Mouse (Mus musculus) hindbrain, postnatal 0 days (tissue): ENCODE data around the gene Ptprg. TPM values are rescaled to one million over a fixed set of nuclear protein-coding genes. Genes with fewer than 3 reads are reported as not detected.

Experiments
- ATAC-seq: fragments of 200-750 bp; cut with Nextera tagmentation; 2 replicates; pipeline ENCODE4 v1.8.0; 2017; ENCODE audit warnings: mild to moderate bottlenecking, moderate TSS enrichment, moderate library complexity
- DNase-seq: peaks from one replicate; pipeline ENCODE4 v3.0.0-alpha.2; 2015; ENCODE audit warnings: low spot score
- H3K27ac ChIP-seq: fragments of 300-500 bp; sonication (generic); 2 replicates; pipeline ENCODE4 v1.5.1; 2014; ENCODE audit warnings: mild to moderate bottlenecking
- H3K27me3 ChIP-seq: fragments of 300-500 bp; sonication (generic); 2 replicates; pipeline ENCODE4 v1.6.1; 2014; ENCODE audit warnings: low read length, mixed read lengths; ENCODE audit not compliant: insufficient read depth
- H3K36me3 ChIP-seq: fragments of 300-500 bp; sonication (generic); 2 replicates; pipeline ENCODE4 v1.6.1; 2014; ENCODE audit warnings: low read length, mixed read lengths; ENCODE audit not compliant: insufficient read depth
- H3K4me1 ChIP-seq: fragments of 300-500 bp; sonication (generic); 2 replicates; pipeline ENCODE4 v1.6.1; 2014; ENCODE audit warnings: antibody characterized with exemption, low read length, mixed read lengths; ENCODE audit not compliant: insufficient read depth
- H3K4me2 ChIP-seq: fragments of 300-500 bp; sonication (generic); 2 replicates; pipeline ENCODE4 v1.6.1; 2014; ENCODE audit warnings: low read depth, mild to moderate bottlenecking, low read length, moderate library complexity, mixed read lengths
- H3K4me3 ChIP-seq: fragments of 300-500 bp; sonication (generic); 2 replicates; pipeline ENCODE4 v1.5.1; 2014; ENCODE audit warnings: low read length
- H3K9ac ChIP-seq: fragments of 300-500 bp; sonication (generic); replicated peaks from 2 replicates; pipeline ENCODE4 v1.6.1; 2014; ENCODE audit warnings: mild to moderate bottlenecking, low read length, moderate library complexity, mixed read lengths
- H3K9me3 ChIP-seq: fragments of 300-500 bp; sonication (generic); 2 replicates; pipeline ENCODE4 v1.6.1; 2016; ENCODE audit warnings: low read length, mixed read lengths
- CTCF ChIP-seq: IDR thresholded peaks from 2 replicates; pipeline ENCODE4 v1.5.1; 2016; ENCODE audit warnings: antibody characterized with exemption, control low read depth, low read depth
- WGBS: fragments of 180-500 bp; shearing (Covaris S2); extraction: QIAGEN DNeasy Blood & Tissue Kit; methylation state at CpG from one replicate; pipeline ENCODE4 v1.1.7; 2014; 5-methylcytosine and 5-hydroxymethylcytosine counted together
- polyA plus RNA-seq: library from polyadenylated mRNA; unstranded; fragments of >200 nt; fragmentation: Nextera tagmentation; extraction: Ambion mirVana; gene quantifications from 2 replicates; pipeline ENCODE4 v1.2.1, GENCODE M21; 2015
- total RNA-seq: library from RNA; depleted of rRNA; stranded (reverse); fragments of >200 nt; gene quantifications from 2 replicates; pipeline ENCODE4 v1.2.3, GENCODE M21; 2014

Ptprg gene
- total and polyA plus RNA-seq, 2 experiments from 2014 or later: 33.0 to 101 TPM

GRCm38 (mm10) chr14:11775951-11776495 is 222.7 kb downstream of the Ptprg start:
- H3K4me3 ChIP-seq: no peak overlapping the region
- H3K4me2 ChIP-seq: no peak overlapping the region
- H3K9ac ChIP-seq: no peak overlapping the region
- H3K36me3 ChIP-seq: no peaks in the 10 kb centered on the region
- ATAC-seq (no peak), DNase-seq (no peak)
- H3K27ac ChIP-seq: peak overlapping the region; percentile 60; the same call in 1 of the 2 replicates
- peaks cover 10% of the 10 kb centered on the region for H3K4me1 ChIP-seq
- H3K27me3 ChIP-seq: no peaks in the 10 kb centered on the region
- H3K9me3 ChIP-seq: no peaks in the 10 kb centered on the region
- no peak for TF ChIP-seq CTCF
- 59% methylated on average over 6 of the region's 6 CpGs for WGBS

DNA sequence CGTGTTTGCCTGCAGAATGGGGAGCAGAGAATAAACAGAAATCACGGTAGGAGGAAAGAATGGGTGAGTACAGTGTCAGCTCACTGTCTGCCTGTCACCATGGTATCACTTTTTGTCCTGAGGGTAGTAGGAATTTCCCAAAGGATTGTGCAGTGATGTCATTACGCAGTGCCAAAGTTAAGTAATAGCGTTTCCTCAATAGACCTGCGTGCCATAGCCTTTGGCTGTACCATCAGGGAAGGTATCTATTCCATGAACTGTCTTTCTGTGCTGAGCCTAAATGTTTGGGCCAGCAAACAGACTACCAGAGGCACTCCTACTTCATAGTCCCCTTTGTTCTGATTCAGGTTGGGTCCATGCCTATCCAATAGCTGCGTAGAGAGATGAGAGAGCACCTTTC is 223.2 kb downstream of the Ptprg start:
- Histone ChIP-seq H3K36me3 (no peaks in the 10 kb centered on the region), H3K9me3 (no peaks in the 10 kb centered on the region), H3K4me1 (peaks cover 10% of the 10 kb centered on the region), H3K4me3 (no peak overlapping the region), H3K27me3 (no peaks in the 10 kb centered on the region), H3K4me2 (no peak overlapping the region), H3K9ac (no peak overlapping the region), H3K27ac (no peak overlapping the region)
- ATAC-seq (no peak), DNase-seq (no peak)
- 70% methylated on average over 6 of the region's 6 CpGs for WGBS
- no peak for TF ChIP-seq CTCF

GRCm38 (mm10) chr14:11791190-11791589 is 237.9 kb downstream of the Ptprg start:
- H3K4me2 ChIP-seq: no peak overlapping the region
- DNase-seq (peak; percentile 26), ATAC-seq (no peak)
- no peak overlapping the region for H3K27ac ChIP-seq
- H3K36me3 ChIP-seq: no peaks in the 10 kb centered on the region
- no peak overlapping the region for H3K4me3 ChIP-seq
- no peaks in the 10 kb centered on the region for H3K27me3 ChIP-seq
- WGBS: 52% methylated on average over 4 of the region's 4 CpGs
- H3K9ac ChIP-seq: no peak overlapping the region
- H3K9me3 ChIP-seq: no peaks in the 10 kb centered on the region
- no peaks in the 10 kb centered on the region for H3K4me1 ChIP-seq
- TF ChIP-seq CTCF: no peak

DNA sequence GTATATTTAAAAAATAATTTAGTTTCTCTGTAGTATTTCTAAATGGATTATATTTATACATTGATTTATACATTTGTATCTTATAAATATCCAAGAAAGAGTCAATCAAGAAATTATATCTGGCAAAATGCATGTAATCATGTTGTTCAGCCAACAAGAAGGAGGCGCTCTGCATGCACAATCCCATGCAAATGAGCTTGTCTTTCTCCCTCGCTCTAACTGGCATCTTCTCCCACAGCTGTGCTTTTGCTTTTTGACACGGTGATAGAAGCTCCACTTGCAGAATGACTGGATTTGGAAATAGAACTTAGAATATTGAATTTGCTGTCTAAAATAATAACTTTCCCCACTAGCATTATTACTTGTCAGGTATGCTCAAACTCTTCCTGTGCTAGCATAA is 240.5 kb downstream of the Ptprg start:
- TF ChIP-seq CTCF: no peak
- H3K27me3 ChIP-seq: no peaks in the 10 kb centered on the region
- no peak overlapping the region for H3K4me3 ChIP-seq
- no peak for DNase-seq
- no peaks in the 10 kb centered on the region for H3K4me1 ChIP-seq
- no peak for ATAC-seq
- no peak overlapping the region for H3K9ac ChIP-seq
- 60% methylated on average over 3 of the region's 3 CpGs for WGBS
- no peak overlapping the region for H3K4me2 ChIP-seq
- no peaks in the 10 kb centered on the region for H3K36me3 ChIP-seq
- H3K9me3 ChIP-seq: no peaks in the 10 kb centered on the region
- H3K27ac ChIP-seq: no peak overlapping the region

DNA sequence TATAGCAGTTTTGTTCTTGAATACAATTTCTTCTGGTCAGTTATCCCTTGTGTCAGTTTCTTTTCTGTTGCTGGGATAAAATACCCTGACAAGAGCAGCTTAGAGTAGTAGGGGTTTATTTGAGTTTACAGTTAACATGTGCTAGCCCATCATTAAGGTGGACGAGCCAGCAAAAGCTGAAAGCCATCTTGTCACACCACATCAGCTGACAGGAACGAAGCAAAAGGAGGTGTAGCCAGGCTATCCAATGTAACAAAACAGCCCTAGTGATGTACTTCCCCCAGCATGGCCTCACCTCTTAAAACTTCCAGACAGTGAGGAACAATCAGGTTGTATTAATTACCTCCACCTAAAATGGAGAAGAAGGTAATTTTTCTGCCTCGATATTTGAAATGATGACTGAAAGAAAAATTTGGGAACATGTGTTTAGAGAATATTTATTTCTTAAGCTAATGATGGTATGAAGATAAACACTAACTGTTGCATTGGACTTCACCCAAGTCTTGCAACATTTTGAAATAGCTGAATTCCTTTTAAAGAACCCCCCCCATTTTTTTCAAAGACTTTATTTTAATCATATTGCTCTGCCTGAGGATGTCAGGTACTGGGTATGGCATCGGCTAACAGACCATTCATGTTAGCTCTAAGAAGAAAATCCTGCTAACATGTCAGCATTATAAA is 249.2 kb downstream of the Ptprg start:
- no peaks in the 10 kb centered on the region for H3K27me3 ChIP-seq
- TF ChIP-seq CTCF: no peak
- DNase-seq (no peak), ATAC-seq (no peak)
- H3K9ac ChIP-seq: no peak overlapping the region
- no peaks in the 10 kb centered on the region for H3K36me3 ChIP-seq
- H3K27ac ChIP-seq: no peak overlapping the region
- H3K4me3 ChIP-seq: no peak overlapping the region
- no peak overlapping the region for H3K4me2 ChIP-seq
- no peaks in the 10 kb centered on the region for H3K4me1 ChIP-seq
- 85% methylated on average over 4 of the region's 4 CpGs for WGBS
- no peaks in the 10 kb centered on the region for H3K9me3 ChIP-seq

DNA sequence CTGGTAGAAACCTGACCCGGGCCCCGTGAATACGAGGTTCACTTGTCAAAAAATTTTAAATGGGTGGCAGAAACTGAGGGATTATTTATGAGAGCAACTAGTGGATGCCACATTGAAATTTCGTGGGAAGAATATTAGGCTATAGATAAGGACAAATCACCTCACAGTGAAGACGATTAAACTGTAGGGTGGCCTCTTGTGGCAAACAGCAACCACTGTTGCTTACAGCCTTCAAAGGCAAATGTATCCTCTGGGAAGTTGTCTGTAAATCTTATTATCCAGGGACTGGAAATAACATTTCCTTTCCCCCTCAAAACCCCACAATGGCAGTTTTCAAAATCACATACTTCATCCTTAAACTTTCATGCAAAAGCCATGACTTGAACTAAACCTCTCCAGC is 253.3 kb downstream of the Ptprg start:
- no peak for ATAC-seq
- WGBS: 58% methylated on average over 5 of the region's 5 CpGs
- TF ChIP-seq CTCF: peak; percentile 57

GRCm38 (mm10) chr14:11807465-11807864 is 254.1 kb downstream of the Ptprg start:
- no peaks in the 10 kb centered on the region for H3K27me3 ChIP-seq
- ATAC-seq: no peak
- TF ChIP-seq CTCF: no peak
- DNase-seq: no peak
- no peak overlapping the region for H3K4me3 ChIP-seq
- 69% methylated on average over 4 of the region's 4 CpGs for WGBS
- no peak overlapping the region for H3K27ac ChIP-seq
- no peaks in the 10 kb centered on the region for H3K36me3 ChIP-seq
- no peaks in the 10 kb centered on the region for H3K4me1 ChIP-seq
- H3K9me3 ChIP-seq: no peaks in the 10 kb centered on the region
- no peak overlapping the region for H3K4me2 ChIP-seq
- H3K9ac ChIP-seq: no peak overlapping the region

More for the DNA sequence above, 253.3 kb downstream of the Ptprg start:
- Histone ChIP-seq H3K27me3 (no peaks in the 10 kb centered on the region), H3K9ac (no peak overlapping the region), H3K4me1 (no peaks in the 10 kb centered on the region), H3K4me2 (no peak overlapping the region), H3K27ac (no peak overlapping the region), H3K9me3 (no peaks in the 10 kb centered on the region), H3K36me3 (no peaks in the 10 kb centered on the region), H3K4me3 (no peak overlapping the region)
- DNase-seq: peak; percentile 45
